Mouse (Mus musculus) erythroblast, embryonic 14.5 days (primary cell): Measurements from ENCODE around the gene Fbxl21.

Experiments used
- GATA1 ChIP-seq: IDR thresholded peaks from 2 replicates; pipeline ENCODE4 v1.6.1; 2012; ENCODE audit warnings: low read length, inconsistent platforms, mixed read lengths
- TAL1 ChIP-seq: IDR thresholded peaks from 3 replicates; pipeline ENCODE4 v1.6.1; 2012; ENCODE audit warnings: low read length, inconsistent platforms, mixed read lengths

DNA sequence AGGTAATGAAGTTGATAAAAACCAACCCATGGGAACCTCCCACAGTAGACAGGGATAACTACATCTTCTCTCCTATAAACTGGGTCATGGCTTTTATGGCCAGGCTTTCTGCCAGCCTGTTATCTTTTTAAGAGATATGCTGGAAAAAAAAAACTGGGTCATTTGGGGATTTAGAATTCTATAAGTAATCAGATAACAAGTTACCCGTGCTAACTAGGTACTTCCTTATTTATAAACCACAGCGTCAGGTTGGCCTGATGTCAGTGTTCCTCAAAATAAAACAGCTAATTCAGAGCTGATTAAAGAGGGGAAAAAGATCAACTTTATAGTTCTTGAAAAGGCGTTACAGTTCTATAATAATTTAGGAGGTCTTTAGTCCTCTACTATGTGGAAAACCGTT is 6.8 kb downstream of the Fbxl21 start:
- no peak for TF ChIP-seq GATA1
- TF ChIP-seq TAL1: no peak
